Mouse (Mus musculus): Measurements from ENCODE around the gene Ncdn.

GRCm38 (mm10) chr4:126734001-126734603, 19.1 kb downstream of the Ncdn start:
- no peak for TF ChIP-seq CTCF (IDR thresholded peaks at IDR 0.05; ENCODE audit: control insufficient read depth, insufficient read depth, low read length)
- no peak for TF ChIP-seq POLR2A (IDR thresholded peaks at IDR 0.05; ENCODE audit: borderline replicate concordance, control insufficient read depth, low read depth, low read length)

Data from bone marrow, adult 2 months (tissue).